Mouse (Mus musculus) brain, adult 2 months (tissue): Measurements from ENCODE around the gene Prr18.
"Not testable (repeated sequence)": the region's sequence is repeated elsewhere in the genome, so short reads cannot be mapped to it uniquely, and the experiment has no call there.

Source experiments
- DNase-seq: peaks from one replicate; pipeline ENCODE4 v3.0.0; 2011; ENCODE audit warnings: low read depth, low spot score

Prr18 gene

GRCm38 (mm10) chr17:8337159-8337558 lies at the start of gene Prr18:
Gene Prr18 (plus strand): TSS chr17:8337459.
- DNase-seq = not testable (repeated sequence)

- DNase-seq = no peak
Measured at GRCm38 (mm10) chr17:8289993-8290679, 47.1 kb upstream of the Prr18 start.

GRCm38 (mm10) chr17:8290736-8291135 lies 46.5 kb upstream of the Prr18 start:
- DNase-seq = no peak

- peak; percentile 27 for DNase-seq
Measured at GRCm38 (mm10) chr17:8295825-8296224, 41.4 kb upstream of the Prr18 start.

- no peak for DNase-seq
Measured at GRCm38 (mm10) chr17:8296313-8296844, 40.9 kb upstream of the Prr18 start.

- no peak for DNase-seq
Measured at GRCm38 (mm10) chr17:8297746-8298145, 39.5 kb upstream of the Prr18 start.

GRCm38 (mm10) chr17:8298281-8298680 lies 39.0 kb upstream of the Prr18 start:
- no peak for DNase-seq

GRCm38 (mm10) chr17:8299524-8299923 lies 37.7 kb upstream of the Prr18 start:
- peak; percentile 75 for DNase-seq

GRCm38 (mm10) chr17:8301515-8301914 lies 35.7 kb upstream of the Prr18 start:
- no peak for DNase-seq

- DNase-seq = peak; percentile 29
Measured at GRCm38 (mm10) chr17:8302772-8303438, 34.4 kb upstream of the Prr18 start.

- DNase-seq = no peak
Measured at GRCm38 (mm10) chr17:8303671-8304070, 33.6 kb upstream of the Prr18 start.

- DNase-seq = peak; percentile 60
Measured at GRCm38 (mm10) chr17:8305801-8306200, 31.5 kb upstream of the Prr18 start.

GRCm38 (mm10) chr17:8310838-8311614 lies 26.2 kb upstream of the Prr18 start, which contains the start of gene Sft2d1:
Gene Sft2d1 (plus strand): TSS chr17:8311102.
- DNase-seq = peak; percentile 98

GRCm38 (mm10) chr17:8311751-8312150 lies 25.5 kb upstream of the Prr18 start:
- DNase-seq = no peak

- no peak for DNase-seq
Measured at GRCm38 (mm10) chr17:8313976-8314375, 23.3 kb upstream of the Prr18 start.

GRCm38 (mm10) chr17:8316251-8316650 lies 21.0 kb upstream of the Prr18 start:
- DNase-seq = peak; percentile 50

- not testable (repeated sequence) for DNase-seq
Measured at GRCm38 (mm10) chr17:8326877-8327276, 10.4 kb upstream of the Prr18 start.

- DNase-seq = no peak
Measured at GRCm38 (mm10) chr17:8328511-8329174, 8.6 kb upstream of the Prr18 start.

- DNase-seq = no peak
Measured at GRCm38 (mm10) chr17:8330602-8331001, 6.7 kb upstream of the Prr18 start.

- DNase-seq = peak; percentile 66
Measured at GRCm38 (mm10) chr17:8339666-8340374, 2.6 kb downstream of the Prr18 start.
